Mouse (Mus musculus): ENCODE measurements around the gene Dnmt3l.
A peak's percentile ranks its signal among the peaks of the same experiment; 100 is the strongest.
"Not testable (repeated sequence)": the region's sequence is repeated elsewhere in the genome, so short reads cannot be mapped to it uniquely, and the experiment has no call there.

The Dnmt3l gene

DNA sequence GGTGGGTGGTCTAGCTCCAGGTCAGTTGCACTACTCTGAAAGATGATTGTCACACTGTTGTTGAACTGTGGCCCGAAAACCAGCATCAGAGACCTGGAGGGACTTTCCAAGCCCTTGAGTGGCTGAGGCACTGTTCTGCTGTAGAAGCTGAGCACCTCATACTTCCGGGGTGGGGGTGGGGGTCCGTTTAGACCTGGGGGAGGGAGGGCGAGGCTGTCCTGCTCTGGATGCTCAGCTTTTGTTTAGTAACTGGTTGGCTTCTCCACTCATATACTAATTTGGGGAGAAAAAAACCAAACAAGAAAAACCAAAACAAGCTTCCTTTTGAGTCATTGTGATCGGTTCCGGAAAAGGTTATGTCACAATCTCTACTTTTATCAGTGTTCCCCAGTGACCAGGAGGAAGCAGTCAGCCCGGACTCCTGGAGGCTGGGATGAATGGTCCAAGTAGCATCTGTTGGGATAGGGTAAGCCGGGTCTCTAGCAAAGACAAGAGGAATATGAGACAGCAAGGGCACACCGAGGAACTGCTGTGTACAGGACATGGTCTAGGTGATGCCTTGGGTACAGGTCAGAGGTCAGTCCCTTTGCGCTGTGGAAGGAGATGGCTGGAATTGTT, 44.8 kb downstream of the Dnmt3l start:
- peak; percentile 39 for DNase-seq (ENCODE audit: low read depth)

DNA sequence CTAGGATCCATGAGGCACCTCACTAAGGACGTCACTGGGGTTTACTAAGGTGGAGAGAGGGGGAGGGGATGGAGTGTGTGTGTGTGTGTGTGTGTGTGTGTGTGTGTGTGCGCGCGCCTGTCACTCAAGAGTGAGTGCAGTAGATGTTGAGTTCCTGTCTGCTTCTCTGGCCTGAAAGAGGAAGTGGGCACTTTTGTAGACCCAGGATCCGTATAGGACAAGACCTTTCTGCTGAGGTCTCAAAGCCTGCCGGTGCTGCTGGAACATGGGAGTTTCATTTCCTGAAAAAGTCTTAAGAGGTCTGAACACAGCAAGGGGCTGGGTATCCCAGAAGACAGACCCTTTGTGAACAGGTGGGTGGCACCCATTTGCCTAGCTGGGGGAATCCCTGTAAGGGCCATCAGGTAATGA, 45.4 kb downstream of the Dnmt3l start:
- peak; percentile 35 for DNase-seq (ENCODE audit: low read depth)

DNA sequence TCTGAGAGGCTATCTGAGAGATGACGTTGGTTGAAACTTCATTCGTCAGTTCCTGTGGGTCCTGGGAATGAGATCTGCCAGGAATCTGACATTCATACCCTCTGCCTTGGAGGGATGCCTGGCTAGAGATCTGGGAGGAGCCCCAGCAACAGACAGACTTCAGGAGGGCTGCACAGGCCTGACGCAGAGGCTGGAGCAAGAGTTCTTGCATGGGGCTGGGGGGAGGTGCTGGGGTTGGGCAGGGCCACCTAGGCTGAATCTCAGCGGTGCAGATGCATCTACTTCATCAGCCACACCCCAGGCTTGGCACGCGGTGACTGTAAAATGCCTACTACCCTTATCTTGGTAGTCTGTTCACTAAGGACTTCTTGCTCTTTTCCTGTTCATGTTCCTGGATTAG, 48.5 kb downstream of the Dnmt3l start:
- DNase-seq (ENCODE audit: low read depth), result no peak

DNA sequence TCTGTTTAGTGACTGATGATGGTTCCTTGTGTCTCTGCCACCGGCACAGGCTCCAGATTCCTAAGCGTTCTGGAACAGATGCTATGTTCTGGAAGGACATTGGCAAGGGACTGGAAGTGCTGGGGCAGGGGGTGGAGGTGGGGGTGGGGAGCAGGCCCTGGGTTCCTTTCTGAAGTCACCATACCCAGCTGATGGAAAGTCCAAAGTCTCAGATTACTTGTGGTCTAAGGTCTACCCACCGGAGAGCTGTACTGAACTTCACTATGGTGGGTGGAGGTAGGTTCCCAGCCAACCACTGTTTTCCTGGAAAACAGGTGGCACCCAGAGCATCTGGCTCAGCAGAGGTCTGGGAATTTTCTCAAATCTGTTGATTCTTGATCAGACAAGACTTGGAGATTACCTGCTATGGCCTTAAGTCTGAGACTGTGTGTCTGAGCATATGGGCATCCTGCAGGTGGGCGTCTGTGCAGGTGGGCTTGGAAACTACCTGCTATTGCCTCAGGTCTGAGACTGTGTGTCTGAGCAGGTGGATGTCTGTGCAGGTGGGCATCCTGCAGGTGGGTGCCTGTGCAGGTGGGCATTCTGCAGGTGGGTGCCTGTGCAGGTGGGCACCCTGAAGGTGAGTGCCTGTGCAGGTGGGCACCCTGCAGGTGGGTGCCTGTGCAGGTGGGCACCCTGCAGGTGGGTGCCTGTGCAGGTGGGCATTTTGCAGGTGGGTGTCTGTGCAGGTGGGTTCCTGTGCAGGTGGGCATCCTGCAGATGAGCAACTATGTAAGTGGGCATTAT, 49.2 kb downstream of the Dnmt3l start:
- no peak for DNase-seq (ENCODE audit: low read depth)

DNA sequence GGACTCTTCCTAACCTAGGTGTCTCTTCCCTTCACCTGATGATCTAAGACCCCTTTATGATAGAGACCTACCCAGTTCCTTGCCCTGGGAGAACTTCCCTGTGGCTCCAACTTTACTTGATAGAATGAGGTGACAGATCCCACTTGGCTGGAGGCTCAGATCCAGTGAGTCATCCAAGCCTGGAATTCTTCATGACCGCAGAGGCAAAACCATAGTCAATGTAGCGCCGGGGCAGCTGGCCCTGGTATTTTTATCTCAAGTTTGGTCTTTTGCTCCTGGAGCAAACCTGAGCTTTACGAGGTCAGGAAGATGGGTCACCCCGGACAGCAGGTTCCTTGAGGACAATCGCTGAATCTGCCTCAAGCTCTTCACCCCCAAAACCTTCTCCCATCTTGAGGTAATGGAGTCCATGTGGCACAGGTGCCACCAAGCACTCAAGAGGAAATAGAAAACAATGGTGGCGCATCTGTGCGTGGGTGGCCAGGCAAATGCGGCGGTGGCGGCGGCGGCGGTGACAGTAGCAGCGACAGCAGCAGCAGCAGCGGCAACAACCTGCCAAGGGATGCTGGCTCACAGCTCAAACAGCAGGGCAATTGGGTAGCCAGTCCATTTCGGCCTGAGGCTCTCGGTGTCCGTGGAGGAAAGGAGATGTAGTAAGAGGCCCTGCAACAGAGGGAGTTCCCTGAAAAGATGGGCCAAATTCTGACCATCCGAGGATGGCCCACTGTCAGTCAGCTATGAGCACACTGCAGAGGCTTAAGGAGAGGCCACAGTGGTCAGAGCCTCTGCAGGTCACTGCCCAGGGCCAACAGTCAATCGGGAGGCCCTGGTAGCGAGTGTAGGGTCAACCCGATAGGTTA, 50.3 kb downstream of the Dnmt3l start:
- DNase-seq (ENCODE audit: low read depth), result no peak

DNA sequence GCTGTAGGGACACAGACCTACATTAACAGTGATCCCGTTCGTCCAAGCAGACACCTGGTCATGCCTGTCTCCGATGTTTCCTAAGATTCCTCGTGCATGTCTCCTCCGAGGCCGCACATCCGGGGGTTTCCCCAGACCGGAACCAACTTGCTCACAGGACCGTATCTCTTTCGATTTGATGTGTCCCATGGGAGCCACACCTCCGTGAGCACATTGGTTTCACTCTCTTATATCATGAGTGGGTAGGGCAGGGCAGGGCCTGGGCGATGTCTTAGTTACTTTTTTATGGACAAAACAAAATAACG, 50.9 kb downstream of the Dnmt3l start:
- no peak for DNase-seq (ENCODE audit: low read depth)

DNA sequence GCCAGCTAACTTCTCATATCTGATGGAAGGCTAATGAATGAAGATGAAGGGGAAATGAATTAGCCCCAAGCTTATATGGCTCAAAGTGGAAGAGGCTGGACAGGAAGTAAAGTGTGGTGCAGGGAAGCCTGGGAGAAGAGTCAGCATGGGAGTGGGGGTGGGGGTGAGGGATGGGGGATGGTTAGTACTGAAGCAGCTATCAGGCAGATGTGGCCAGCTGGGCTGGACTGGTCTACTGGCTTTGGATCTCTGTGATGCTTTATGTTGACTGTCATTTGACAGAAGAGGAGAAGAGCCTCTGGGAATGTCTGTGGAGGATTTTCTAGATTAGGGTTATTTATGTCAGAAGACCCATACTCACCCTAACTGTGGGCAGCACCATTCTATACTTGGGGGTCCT, 53.5 kb downstream of the Dnmt3l start:
- no peak for DNase-seq (ENCODE audit: low read depth)

DNA sequence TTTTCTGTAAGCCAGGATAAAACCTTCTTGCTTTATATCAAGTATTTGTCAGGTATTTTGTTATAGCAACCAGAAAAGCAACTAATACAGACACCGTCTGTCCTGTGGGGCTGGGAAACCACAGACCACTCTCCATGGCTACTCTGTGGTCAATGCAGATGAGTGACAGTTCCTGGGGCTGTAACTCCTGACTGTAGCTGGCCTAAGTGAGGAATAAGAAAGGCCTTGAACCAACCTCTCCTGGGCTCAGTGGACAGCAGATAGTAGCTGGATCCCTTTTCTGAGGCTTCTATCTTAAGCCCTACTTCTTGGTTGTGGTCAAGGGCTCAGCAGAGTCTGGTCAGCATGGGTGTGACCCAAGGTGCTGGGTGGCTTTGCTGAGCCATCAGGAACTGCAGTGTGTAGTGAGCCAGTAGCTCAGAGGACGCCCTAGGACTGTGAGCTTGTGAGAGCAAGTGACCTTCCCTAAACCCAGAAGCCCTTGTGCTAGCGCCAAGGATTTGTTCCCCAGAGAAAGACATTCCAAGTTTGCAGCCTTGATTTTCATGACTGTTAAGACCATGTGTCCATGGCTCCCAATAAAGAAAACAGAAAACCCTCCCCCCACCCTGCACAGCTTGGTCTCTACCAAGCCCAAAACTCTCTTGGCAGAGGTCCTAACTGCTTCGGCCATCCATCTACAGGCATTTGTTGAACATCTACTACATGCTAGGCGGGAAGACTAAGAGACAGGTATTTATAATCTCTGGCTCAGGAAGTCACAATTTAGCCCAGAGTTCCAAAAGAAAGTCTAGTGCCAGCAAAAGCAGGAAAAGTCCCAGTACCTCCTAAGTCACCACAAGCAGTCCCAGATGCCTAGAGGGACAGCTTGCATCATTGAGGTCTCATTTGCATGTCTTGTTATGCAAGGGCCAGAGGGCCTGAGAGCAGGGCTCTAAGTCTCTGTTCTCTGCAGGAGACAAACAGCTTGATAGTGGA, 54.5 kb downstream of the Dnmt3l start:
- no peak for DNase-seq (ENCODE audit: low read depth)

DNA sequence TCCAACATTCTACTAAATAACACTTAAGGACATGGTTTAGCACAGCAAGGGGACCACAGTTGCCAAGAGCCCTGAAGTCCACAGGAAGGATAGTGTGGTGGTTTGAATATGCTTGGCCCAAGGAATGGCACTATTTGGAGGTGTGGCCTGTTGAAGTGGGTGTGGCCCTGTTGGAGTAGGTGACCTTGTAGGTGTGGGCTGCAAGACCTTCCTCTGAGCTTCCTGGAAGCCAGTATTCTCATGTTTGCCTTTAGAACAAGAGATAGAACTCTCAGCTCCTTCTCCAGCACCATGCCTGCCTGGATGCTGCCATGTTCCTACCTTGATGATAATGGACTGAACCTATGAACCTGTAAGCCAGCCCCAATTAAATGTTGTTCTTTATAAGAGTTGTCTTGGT, 58.1 kb downstream of the Dnmt3l start:
- DNase-seq (ENCODE audit: low read depth), result not testable (repeated sequence)

DNA sequence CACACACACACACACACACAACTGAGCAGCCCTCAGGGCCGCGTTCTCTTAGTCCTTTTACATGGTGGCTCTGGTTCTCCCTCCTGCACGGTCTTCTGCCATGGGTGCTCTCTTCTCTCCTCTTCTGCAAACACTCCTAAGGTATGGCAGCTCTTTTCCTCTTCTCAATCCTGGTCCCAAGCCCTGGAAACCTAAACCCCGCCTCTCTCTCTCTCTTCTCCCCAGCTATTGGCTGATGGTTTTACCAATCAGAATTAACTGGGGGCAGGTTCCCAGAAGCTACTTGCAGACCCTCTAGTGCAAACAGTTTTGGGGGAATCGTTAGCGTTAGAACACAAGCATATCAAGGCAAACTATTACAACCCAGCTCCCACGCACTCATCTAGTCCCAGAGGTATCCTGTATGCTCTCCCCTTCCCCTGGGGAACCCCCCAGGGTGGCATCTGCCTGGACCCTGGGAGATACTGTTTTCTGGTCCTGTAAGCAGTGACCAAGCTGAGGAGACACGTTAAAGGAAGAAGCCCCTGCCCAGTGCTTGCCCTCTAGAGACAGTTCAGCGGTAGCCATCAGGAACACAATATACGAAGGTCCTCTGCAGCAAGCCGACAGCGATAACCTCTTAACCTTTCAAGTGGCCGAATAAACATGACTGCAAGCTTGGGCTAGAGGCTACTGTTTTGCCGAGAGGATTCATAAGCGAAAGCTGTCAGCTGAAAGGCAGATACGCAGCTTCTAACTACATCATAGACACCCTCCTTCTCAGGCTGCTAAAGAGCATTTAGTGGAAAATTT, 59.4 kb downstream of the Dnmt3l start:
- DNase-seq (ENCODE audit: low read depth), result no peak

DNA sequence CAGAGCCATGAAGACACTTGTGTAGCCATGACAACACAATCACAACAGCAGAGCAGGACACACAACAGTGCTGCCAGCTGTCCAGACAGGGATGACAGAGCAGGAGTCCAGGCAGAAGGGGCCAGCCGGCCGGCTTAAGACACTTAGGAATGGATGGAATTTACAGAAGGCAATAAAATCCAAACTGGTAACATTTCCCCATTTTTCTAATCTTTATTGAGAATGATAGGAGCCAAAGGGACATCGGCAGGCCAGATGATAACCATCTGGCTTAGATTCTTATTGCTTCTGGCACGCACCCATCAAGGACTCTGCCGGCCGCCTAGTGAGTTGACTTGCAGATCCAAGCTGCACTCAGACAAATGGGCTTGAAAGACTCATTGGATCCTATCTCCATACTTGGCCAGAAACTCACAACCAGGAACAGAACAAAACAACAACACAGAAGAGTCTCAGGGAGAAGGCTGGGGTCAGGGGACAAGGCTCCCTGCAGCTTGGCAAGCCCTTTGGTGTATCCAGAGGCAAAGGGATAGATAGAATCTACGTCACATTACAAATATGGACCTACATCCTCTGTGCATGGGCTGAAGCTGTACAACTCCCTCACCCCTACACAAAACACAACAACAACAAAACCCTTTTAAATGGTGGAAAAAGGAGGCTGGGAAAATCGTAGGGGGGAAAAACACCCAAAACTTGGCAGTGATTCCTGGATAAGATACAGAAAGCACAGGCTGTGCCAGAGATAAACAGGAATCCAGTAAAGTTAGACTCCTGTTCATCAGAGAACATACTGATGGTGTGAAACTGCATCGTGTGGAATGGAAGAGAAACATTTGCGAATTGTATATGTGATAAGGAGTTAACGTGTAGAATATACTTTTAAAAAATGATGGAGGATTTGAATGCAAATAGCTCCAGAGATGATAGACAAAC, 63.1 kb downstream of the Dnmt3l start:
- no peak for DNase-seq (ENCODE audit: low read depth)

DNA sequence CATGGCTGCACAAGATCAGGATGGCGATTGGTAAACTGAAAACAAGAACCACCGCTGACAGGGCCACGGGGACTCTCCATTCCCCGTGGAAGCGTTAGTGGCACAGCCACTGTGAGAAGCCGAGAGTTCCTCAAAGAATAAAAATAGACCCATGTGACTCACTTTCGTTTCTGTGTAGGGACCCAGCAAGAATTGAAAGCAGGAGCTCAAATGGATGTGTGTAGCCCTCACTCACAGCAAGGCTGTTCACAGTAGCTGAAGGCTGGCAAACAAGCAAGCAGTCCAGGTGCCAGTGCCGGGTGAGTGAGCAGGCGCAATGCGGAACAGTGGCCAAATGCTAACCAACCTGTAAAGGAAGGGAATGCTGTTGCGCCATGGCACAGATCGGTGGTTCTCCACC, 63.8 kb downstream of the Dnmt3l start:
- DNase-seq (ENCODE audit: low read depth), result no peak
